In the genomic region with DNA sequence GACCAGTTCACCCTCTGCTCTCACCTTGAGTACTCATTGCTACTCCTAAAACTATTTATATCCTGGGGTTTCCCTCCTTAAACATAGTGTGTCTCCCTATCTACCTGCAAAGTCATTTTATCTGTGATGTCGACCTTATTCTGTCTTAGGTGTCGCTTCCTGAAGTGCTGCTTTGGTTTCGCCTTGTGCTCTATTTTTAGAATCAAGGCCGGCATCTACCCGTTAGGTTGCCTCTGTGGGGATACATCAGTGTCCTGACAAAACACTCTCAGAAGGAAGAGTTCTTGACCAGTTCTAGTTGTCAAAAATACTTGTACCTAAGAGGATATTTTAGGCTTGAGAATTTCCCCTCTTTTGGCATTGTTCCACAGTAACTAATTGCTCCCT, we compare ENCODE assay signal across 25 mouse cellular contexts.
DNase-seq lines count a peak whose midpoint lies in the region; ATAC-seq lines count a peak whose summit lies in the region.
"Had no signal": no experiment of that assay in that cellular context is flagged by ENCODE, and none has a peak within 500 bp of the region (broad histone marks: within the 10 kb centered on the region; RNA-seq: fewer than 3 reads in every experiment).

No protein-coding gene starts in this region.

- H3K9me3 ChIP-seq in heart, embryonic 10.5 days, result no peaks in the 10 kb centered on the region
- no peaks in the 10 kb centered on the region for H3K9me3 ChIP-seq in heart, embryonic 15.5 days (replicated peaks)
- no peaks in the 10 kb centered on the region for H3K9me3 ChIP-seq in kidney, embryonic 14.5 days (ENCODE audit: control insufficient read depth, low read length)
- H3K9me3 ChIP-seq: embryonic facial prominence, embryonic 13.5 days; midbrain, embryonic 13.5 days; neural tube, embryonic 13.5 days had no signal

- no peak for ATAC-seq in heart, embryonic 15.5 days (replicated peaks; ENCODE audit: insufficient number of reproducible peaks, insufficient read depth, low FRiP score, low read depth)
- ATAC-seq in kidney, embryonic 14.5 days (ENCODE audit: low FRiP score, low TSS enrichment), result no peak
- ATAC-seq: CD4-positive, CD25-positive, alpha-beta regulatory T cell, adult 4 months; forebrain, embryonic 16.5 days; hindbrain, embryonic 16.5 days; midbrain, embryonic 13.5 days had no signal

- no peaks in the 10 kb centered on the region for H3K27me3 ChIP-seq in heart, embryonic 10.5 days (ENCODE audit: insufficient read depth, poor library complexity, severe bottlenecking)
- H3K27me3 ChIP-seq in heart, embryonic 15.5 days, result no peaks in the 10 kb centered on the region
- H3K27me3 ChIP-seq in kidney, embryonic 14.5 days (ENCODE audit: control insufficient read depth, insufficient read depth, low read length), result no peaks in the 10 kb centered on the region
- H3K27me3 ChIP-seq: embryonic facial prominence, embryonic 13.5 days; midbrain, embryonic 13.5 days; neural tube, embryonic 13.5 days had no signal

- H3K4me1 ChIP-seq in heart, embryonic 10.5 days, result peaks cover 29% of the 10 kb centered on the region
- peaks cover 23% of the 10 kb centered on the region for H3K4me1 ChIP-seq in heart, embryonic 15.5 days (replicated peaks)
- H3K4me1 ChIP-seq in kidney, embryonic 14.5 days (ENCODE audit: control insufficient read depth, insufficient read depth, low read length), result peaks cover 5% of the 10 kb centered on the region; the same call in 1 of the 2 replicates
- H3K4me1 ChIP-seq: midbrain, embryonic 13.5 days; neural tube, embryonic 13.5 days had no signal

- WGBS in heart, embryonic 10.5 days, result 51% methylated on average over 5 of the region's 5 CpGs
- WGBS in heart, embryonic 15.5 days, result 28% methylated on average over 5 of the region's 5 CpGs
- WGBS in kidney, embryonic 14.5 days, result 66% methylated on average over 5 of the region's 5 CpGs

- no peak overlapping the region for H3K9ac ChIP-seq in heart, embryonic 15.5 days
- no peak overlapping the region for H3K9ac ChIP-seq in kidney, embryonic 14.5 days (ENCODE audit: low read depth, low read length)
- H3K9ac ChIP-seq: embryonic facial prominence, embryonic 13.5 days; liver, embryonic 14.5 days; midbrain, embryonic 13.5 days; neural tube, embryonic 13.5 days had no signal

- peak overlapping the region; percentile 27; the same call in 1 of the 2 replicates for H3K4me3 ChIP-seq in heart, embryonic 10.5 days
- H3K4me3 ChIP-seq in heart, embryonic 15.5 days, result no peak overlapping the region
- H3K4me3 ChIP-seq in kidney, embryonic 14.5 days (ENCODE audit: low read length), result no peak overlapping the region
- H3K4me3 ChIP-seq: embryonic facial prominence, embryonic 13.5 days; midbrain, embryonic 13.5 days; neural tube, embryonic 13.5 days had no signal

- H3K4me2 ChIP-seq in heart, embryonic 15.5 days, result peak overlapping the region; percentile 36
- no peak overlapping the region for H3K4me2 ChIP-seq in kidney, embryonic 14.5 days (replicated peaks; ENCODE audit: low read depth, low read length)
- H3K4me2 ChIP-seq: embryonic facial prominence, embryonic 13.5 days; midbrain, embryonic 13.5 days; neural tube, embryonic 13.5 days had no signal

- H3K27ac ChIP-seq in heart, embryonic 10.5 days, result peak overlapping the region; percentile 74
- H3K27ac ChIP-seq in heart, embryonic 15.5 days, result peak overlapping the region; percentile 64
- H3K27ac ChIP-seq in kidney, embryonic 14.5 days (ENCODE audit: low read depth, low read length), result no peak overlapping the region
- H3K27ac ChIP-seq: embryonic facial prominence, embryonic 13.5 days; liver, embryonic 14.5 days; macrophage; midbrain, embryonic 13.5 days; neural tube, embryonic 13.5 days had no signal

- H3K36me3 ChIP-seq in heart, embryonic 10.5 days, result peaks cover 5% of the 10 kb centered on the region; the same call in 1 of the 2 replicates
- H3K36me3 ChIP-seq in heart, embryonic 15.5 days, result 0 out of 2 replicates have a peak, but pooled peaks cover 5% of the 10 kb centered on the region
- H3K36me3 ChIP-seq in kidney, embryonic 14.5 days (ENCODE audit: control insufficient read depth, insufficient read depth, low read length), result peaks cover 10% of the 10 kb centered on the region; the same call in 1 of the 2 replicates

- DNase-seq in heart, embryonic 10.5 days (ENCODE audit: low spot score), result no peak
- DNase-seq in heart, postnatal 4 days, result no peak
- DNase-seq in heart, adult 18-20 months, result no peak
- DNase-seq in thymus, postnatal 14 days, result peak; percentile 28
- DNase-seq in thymus, adult 18-20 months, result no peak
- DNase-seq: adrenal gland, postnatal 25 days; cerebellum, adult 11-12 months; cerebellum, adult 9-11 months; gastrocnemius, postnatal 14 days; kidney, adult 18-20 months; kidney, postnatal 36 days; liver; lung, adult 2 months; lung, postnatal 10 days; thymus, postnatal 25 days had no signal
